Mouse (Mus musculus) CH12.LX (cell line): Measurements from ENCODE around the gene Mansc1.

ENCODE experiments used
- BHLHE40 ChIP-seq: IDR thresholded peaks from 2 replicates; pipeline ENCODE4 v1.6.1; 2011; ENCODE audit warnings: mild to moderate bottlenecking, low read depth, low read length, improper control_type of control experiment
- CTCF ChIP-seq, 2 experiments: IDR thresholded peaks in 1 of 2; conservative IDR thresholded peaks in 1 of 2; 2 replicates each; pipeline ENCODE4 v1.5.1; 2011 to 2012; ENCODE audit warnings: low read depth in 2 of 2, low read length in 2 of 2, improper control_type of control experiment in 1 of 2, inconsistent platforms in 1 of 2, mild to moderate bottlenecking in 1 of 2, moderate library complexity in 1 of 2
- EP300 ChIP-seq: IDR thresholded peaks from 2 replicates; pipeline ENCODE4 v1.6.1; 2011; ENCODE audit warnings: low read length, improper control_type of control experiment
- ETS1 ChIP-seq: conservative IDR thresholded peaks from 2 replicates; pipeline ENCODE4 v1.6.1; 2012; ENCODE audit warnings: low read depth, mild to moderate bottlenecking, inconsistent platforms, low read length, improper control_type of control experiment, moderate library complexity
- HCFC1 ChIP-seq: IDR thresholded peaks from 2 replicates; pipeline ENCODE4 v1.6.1; 2012; ENCODE audit warnings: low read depth, mild to moderate bottlenecking, inconsistent platforms, low read length, improper control_type of control experiment
- IRF4 ChIP-seq: IDR thresholded peaks from 2 replicates; pipeline ENCODE4 v1.6.1; 2014; ENCODE audit warnings: low read depth, mild to moderate bottlenecking, inconsistent platforms, low read length, improper control_type of control experiment
- KAT2A ChIP-seq: IDR thresholded peaks from 2 replicates; pipeline ENCODE4 v1.6.1; 2012; ENCODE audit warnings: low read length, improper control_type of control experiment, inconsistent platforms; ENCODE audit not compliant: insufficient replicate concordance
- MYC ChIP-seq: IDR thresholded peaks from 2 replicates; pipeline ENCODE4 v1.6.1; 2011; ENCODE audit warnings: low read depth, mild to moderate bottlenecking, improper control_type of control experiment, low read length
- NELFE ChIP-seq: IDR thresholded peaks from 2 replicates; pipeline ENCODE4 v1.6.1; 2011; ENCODE audit warnings: low read depth, low read length, improper control_type of control experiment
- POLR2A ChIP-seq: IDR thresholded peaks from 2 replicates; pipeline ENCODE4 v1.6.1; 2011; ENCODE audit warnings: low read depth, mild to moderate bottlenecking, improper control_type of control experiment, low read length
- POLR2AphosphoS2 ChIP-seq: IDR thresholded peaks from 2 replicates; pipeline ENCODE4 v1.6.1; 2011; ENCODE audit warnings: low read depth, low read length, improper control_type of control experiment
- SIN3A ChIP-seq: IDR thresholded peaks from 2 replicates; pipeline ENCODE4 v1.6.1; 2012; ENCODE audit warnings: low read length, improper control_type of control experiment, inconsistent platforms
- ZNF384 ChIP-seq: IDR thresholded peaks from 2 replicates; pipeline ENCODE4 v1.6.1; 2012; ENCODE audit warnings: low read depth, low read length, improper control_type of control experiment, inconsistent platforms

GRCm38 (mm10) chr6:134559635-134560034 is 72.7 kb downstream of the Mansc1 start:
- TF ChIP-seq POLR2A (no peak), POLR2AphosphoS2 (no peak), BHLHE40 (no peak), EP300 (no peak), IRF4 (no peak), ETS1 (no peak), CTCF (conservative IDR thresholded peaks at IDR 0.05 in 1 of 2, IDR thresholded peaks at IDR 0.05 in 1 of 2; ENCODE audit: low read depth in 2 of 2, low read length in 2 of 2) (no peak), KAT2A (no peak), MYC (no peak), HCFC1 (no peak), NELFE (no peak), ZNF384 (no peak), SIN3A (no peak)
